In genomic region chr2:131952456-131952855, GRCm38 (mm10) we compare ENCODE assay signal across 13 mouse cellular contexts. TPM values are rescaled to one million over a fixed set of nuclear protein-coding genes. Genes with fewer than 3 reads are reported as not detected.
DNase-seq lines count a peak whose midpoint lies in the region; ATAC-seq lines count a peak whose summit lies in the region.
"Had no signal": no experiment of that assay in that cellular context is flagged by ENCODE, and none has a peak within 500 bp of the region (broad histone marks: within the 10 kb centered on the region; RNA-seq: fewer than 3 reads in every experiment).

No protein-coding gene starts in this region.

- peaks cover 20% of the 10 kb centered on the region for H3K4me1 ChIP-seq in limb, embryonic 12.5 days (replicated peaks)
- peaks cover 23% of the 10 kb centered on the region for H3K4me1 ChIP-seq in limb, embryonic 10.5 days
- peaks cover 13% of the 10 kb centered on the region for H3K4me1 ChIP-seq in brown adipose tissue, adult 24 weeks (ENCODE audit: control insufficient read depth, insufficient read depth, insufficient read length, low read length)
- peaks cover 32% of the 10 kb centered on the region for H3K4me1 ChIP-seq in kidney, embryonic 15.5 days

- 0 out of 2 replicates have a peak overlapping the region, but pooled peaks have one; percentile 48 for H3K4me2 ChIP-seq in limb, embryonic 12.5 days
- peak overlapping the region; percentile 60 for H3K4me2 ChIP-seq in kidney, embryonic 15.5 days

- no peaks in the 10 kb centered on the region for H3K36me3 ChIP-seq in limb, embryonic 12.5 days
- H3K36me3 ChIP-seq in limb, embryonic 10.5 days: no peaks in the 10 kb centered on the region
- no peaks in the 10 kb centered on the region for H3K36me3 ChIP-seq in kidney, embryonic 15.5 days
- H3K36me3 ChIP-seq: hindbrain, embryonic 15.5 days; liver, embryonic 15.5 days; neural tube, embryonic 13.5 days had no signal

- no peak overlapping the region for H3K27ac ChIP-seq in limb, embryonic 12.5 days
- H3K27ac ChIP-seq in limb, embryonic 10.5 days: no peak overlapping the region
- H3K27ac ChIP-seq in brown adipose tissue, adult 24 weeks (replicated peaks; ENCODE audit: low read depth, low read length): no peak overlapping the region
- no peak overlapping the region for H3K27ac ChIP-seq in kidney, embryonic 15.5 days
- H3K27ac ChIP-seq: gastrocnemius, adult 2 months; hindbrain, embryonic 15.5 days; liver, embryonic 15.5 days; neural tube, embryonic 13.5 days had no signal

- 54% methylated on average over 2 of the region's 2 CpGs for WGBS in limb, embryonic 12.5 days
- 61% methylated on average over 2 of the region's 2 CpGs for WGBS in limb, embryonic 10.5 days
- 45% methylated on average over 2 of the region's 2 CpGs for WGBS in kidney, embryonic 15.5 days

- no peak overlapping the region for H3K9ac ChIP-seq in limb, embryonic 12.5 days (replicated peaks)
- H3K9ac ChIP-seq in kidney, embryonic 15.5 days: no peak overlapping the region
- H3K9ac ChIP-seq: hindbrain, embryonic 15.5 days; liver, embryonic 15.5 days had no signal

- peaks cover 52% of the 10 kb centered on the region for H3K27me3 ChIP-seq in limb, embryonic 12.5 days
- H3K27me3 ChIP-seq in limb, embryonic 10.5 days (ENCODE audit: low read depth, poor library complexity, severe bottlenecking): peaks cover 59% of the 10 kb centered on the region
- H3K27me3 ChIP-seq in kidney, embryonic 15.5 days: peaks cover 44% of the 10 kb centered on the region

- no peak for ATAC-seq in limb, embryonic 12.5 days (ENCODE audit: insufficient number of reproducible peaks, insufficient read depth, low FRiP score, low TSS enrichment, low read depth)
- ATAC-seq in kidney, embryonic 15.5 days (replicated peaks; ENCODE audit: low FRiP score): no peak
- no peak for ATAC-seq in inflammation-experienced regulatory T-cells, adult 6 months

- H3K4me3 ChIP-seq in limb, embryonic 12.5 days (replicated peaks): no peak overlapping the region
- no peak overlapping the region for H3K4me3 ChIP-seq in limb, embryonic 10.5 days
- H3K4me3 ChIP-seq in brown adipose tissue, adult 24 weeks (ENCODE audit: insufficient read depth, low read depth, low read length): peak overlapping the region; percentile 48
- no peak overlapping the region for H3K4me3 ChIP-seq in kidney, embryonic 15.5 days (replicated peaks)
- H3K4me3 ChIP-seq: erythroblast, embryonic 14.5 days; liver, embryonic 15.5 days had no signal

- peak; percentile 73 for DNase-seq in heart, adult 11 months
- DNase-seq in heart, postnatal 14 days: no peak
- no peak for DNase-seq in limb, embryonic 10.5 days (ENCODE audit: low spot score)
- no peak for DNase-seq in gastrocnemius, adult 18-20 months (ENCODE audit: low spot score)
- DNase-seq: gastrocnemius, adult 2 months had no signal

- no peaks in the 10 kb centered on the region for H3K9me3 ChIP-seq in limb, embryonic 12.5 days
- H3K9me3 ChIP-seq in limb, embryonic 10.5 days (replicated peaks): no peaks in the 10 kb centered on the region
- no peaks in the 10 kb centered on the region for H3K9me3 ChIP-seq in kidney, embryonic 15.5 days (replicated peaks)
- H3K9me3 ChIP-seq: hindbrain, embryonic 15.5 days; liver, embryonic 15.5 days; neural tube, embryonic 13.5 days had no signal

- intact Hi-C loops in heart, postnatal 14 days (cut with DNase I): loop anchor here (5.0 kb wide), 1 partner anchor 390 kb away; the partner anchor contains the start of gene Adra1d

RNA-seq across cellular contexts. Expression of gene Prnd, which starts 1.8 kb away (rescaled TPM):
- total RNA-seq in heart, postnatal 14 days (2021): 10 to 100 TPM in 1 of 2 experiments, 1 to 10 TPM in 1; 3.2 to 10.4 TPM
- polyA plus RNA-seq in limb, embryonic 12.5 days (2016; fragmentation: Nextera tagmentation; extraction: Ambion mirVana): 20.3 and 21.6 TPM in 2 replicates
- polyA plus RNA-seq in limb, embryonic 10.5 days (2016; fragmentation: Nextera tagmentation; extraction: Ambion mirVana): 11.0 and 13.7 TPM in 2 replicates
- 0.58 and 0.71 TPM in 2 replicates for polyA plus RNA-seq in brown adipose tissue, adult 24 weeks (2012; ENCODE audit: insufficient read depth, insufficient read length, missing spikeins)
- polyA plus RNA-seq in kidney, embryonic 15.5 days (2015; fragmentation: Nextera tagmentation; extraction: Ambion mirVana): 18.9 and 20.8 TPM in 2 replicates
- polyA plus RNA-seq in inflammation-experienced regulatory T-cells, adult 6 months (2017; shearing (Covaris generic)): under 1 TPM in 1 of 3 experiments, not detected in 2; 0.30 TPM
- total RNA-seq in gastrocnemius, adult 18-20 months (2021): under 1 TPM; 0.16 to 0.36 TPM
- polyA plus RNA-seq: erythroblast, embryonic 14.5 days had no signal

RNA-seq across cellular contexts. Expression of gene Prn, which starts 42.7 kb away (rescaled TPM):
- total RNA-seq in heart, postnatal 14 days (2021): 1 to 10 TPM in 1 of 2 experiments, under 1 TPM in 1; 0.71 to 2.8 TPM
- not detected in 2 replicates for polyA plus RNA-seq in limb, embryonic 12.5 days (2016; fragmentation: Nextera tagmentation; extraction: Ambion mirVana)
- polyA plus RNA-seq in limb, embryonic 10.5 days (2016; fragmentation: Nextera tagmentation; extraction: Ambion mirVana): not detected in 2 replicates
- not detected in 2 replicates for polyA plus RNA-seq in brown adipose tissue, adult 24 weeks (2012; ENCODE audit: insufficient read depth, insufficient read length, missing spikeins)
- not detected in 2 replicates for polyA plus RNA-seq in kidney, embryonic 15.5 days (2015; fragmentation: Nextera tagmentation; extraction: Ambion mirVana)
- not detected for polyA plus RNA-seq in inflammation-experienced regulatory T-cells, adult 6 months (2017; shearing (Covaris generic))
- not detected for total RNA-seq in gastrocnemius, adult 18-20 months (2021)
- polyA plus RNA-seq: erythroblast, embryonic 14.5 days; hindbrain, embryonic 15.5 days; liver, embryonic 15.5 days; neural tube, embryonic 13.5 days had no signal

RNA-seq across cellular contexts. Expression of gene Prnp, which starts 42.7 kb away (rescaled TPM):
- 10 to 100 TPM; 81.6 to 88.1 TPM for total RNA-seq in heart, postnatal 14 days (2021)
- 41.2 and 43.6 TPM in 2 replicates for polyA plus RNA-seq in limb, embryonic 12.5 days (2016; fragmentation: Nextera tagmentation; extraction: Ambion mirVana)
- 9.8 and 19.3 TPM in 2 replicates for polyA plus RNA-seq in limb, embryonic 10.5 days (2016; fragmentation: Nextera tagmentation; extraction: Ambion mirVana)
- polyA plus RNA-seq in brown adipose tissue, adult 24 weeks (2012; ENCODE audit: insufficient read depth, insufficient read length, missing spikeins): 105 and 119 TPM in 2 replicates
- polyA plus RNA-seq in kidney, embryonic 15.5 days (2015; fragmentation: Nextera tagmentation; extraction: Ambion mirVana): 45.1 and 47.4 TPM in 2 replicates
- 10 to 100 TPM in 2 of 3 experiments, 1 to 10 TPM in 1; 5.1 to 16.4 (median 15.9) TPM for polyA plus RNA-seq in inflammation-experienced regulatory T-cells, adult 6 months (2017; shearing (Covaris generic))
- total RNA-seq in gastrocnemius, adult 18-20 months (2021): 100 to 1,000 TPM; 104 to 114 TPM
